Mouse (Mus musculus): ENCODE data around the gene Mterf1a. TPM values are rescaled to one million over a fixed set of nuclear protein-coding genes. Genes with fewer than 3 reads are reported as not detected.

Mterf1a gene
- total RNA-seq, 2 experiments from 2014 or later, result 9.7 to 12.7 TPM

Other genes starting within 250 kb of the Mterf1a start
- not detected for gene Tmbim7, start 242.8 kb downstream of the Mterf1a start, total RNA-seq (2021)
- gene Gatad1, start 236.7 kb downstream of the Mterf1a start, total RNA-seq (2021), result 100 to 1,000 TPM; 101 TPM
- 100 to 1,000 TPM; 103 to 105 TPM for gene Ankib1, start 91.0 kb downstream of the Mterf1a start, total RNA-seq (2021)
- gene Krit1, start 90.7 kb downstream of the Mterf1a start, total RNA-seq (2021), result 10 to 100 TPM; 59.7 to 66.2 TPM
- under 1 TPM; 0.20 to 0.22 TPM for gene Lrrd1, start 48.8 kb downstream of the Mterf1a start, total RNA-seq (2021)
- 10 to 100 TPM; 69.9 to 72.0 TPM for gene Akap9, start 34.1 kb upstream of the Mterf1a start, total RNA-seq (2021)
- 10 to 100 TPM; 45.5 to 45.6 TPM for gene Cyp51, start 210.8 kb upstream of the Mterf1a start, total RNA-seq (2021)